Mouse (Mus musculus): ENCODE measurements around the gene Iars2.

- TF ChIP-seq CTCF (IDR thresholded peaks at IDR 0.05) = no peak
- no peak for TF ChIP-seq EP300 (IDR thresholded peaks at IDR 0.05)
Measured at GRCm38 (mm10) chr1:185369979-185370378, 40.8 kb upstream of the Iars2 start.
